Mouse (Mus musculus) C2C12 (cell line): ENCODE data around the gene Arap1.

ENCODE experiments used
- CTCF ChIP-seq: IDR thresholded peaks from one replicate; pipeline ENCODE4 v1.5.1; 2011; ENCODE audit not compliant: control insufficient read depth, insufficient read depth, insufficient read length
- FOSL1 ChIP-seq: IDR thresholded peaks from one replicate; pipeline ENCODE4 v1.8.0; 2011; ENCODE audit warnings: mild to moderate bottlenecking, low read length; ENCODE audit not compliant: poor library complexity, insufficient read depth, severe bottlenecking
- MAX ChIP-seq: IDR thresholded peaks from one replicate; pipeline ENCODE4 v1.6.1; 2011; ENCODE audit warnings: mild to moderate bottlenecking, control low read depth
- MYOD1 ChIP-seq: IDR thresholded peaks from one replicate; pipeline ENCODE4 v1.6.1; 2011; ENCODE audit warnings: low read depth; ENCODE audit not compliant: control insufficient read depth, insufficient read length

GRCm38 (mm10) chr7:101410267-101410936, 62.5 kb downstream of the Arap1 start, which contains the start of gene Gm45837:
- TF ChIP-seq MAX (no peak), CTCF (no peak), FOSL1 (no peak), MYOD1 (no peak)
